Mouse (Mus musculus) forebrain, embryonic 14.5 days (tissue): Measurements from ENCODE around the gene Gpc6. TPM values are rescaled to one million over a fixed set of nuclear protein-coding genes. Genes with fewer than 3 reads are reported as not detected.

Source experiments
- ATAC-seq: fragments of 200-750 bp; cut with Nextera tagmentation; 2 replicates; pipeline ENCODE4 v1.8.0; 2017; ENCODE audit warnings: mild to moderate bottlenecking, moderate library complexity
- DNase-seq: peaks from one replicate; pipeline ENCODE4 v3.0.0-alpha.2; 2015; ENCODE audit warnings: low spot score
- H3K27ac ChIP-seq: fragments of 300-500 bp; sonication (generic); 2 replicates; pipeline ENCODE4 v1.5.1; 2014; ENCODE audit warnings: low read depth, mild to moderate bottlenecking, control low read depth, low read length, moderate library complexity
- H3K27me3 ChIP-seq: fragments of 300-500 bp; sonication (generic); replicated peaks from 2 replicates; pipeline ENCODE4 v1.6.1; 2014; ENCODE audit warnings: low read length, control low read depth, mixed read lengths; ENCODE audit not compliant: control insufficient read depth, insufficient read depth
- H3K36me3 ChIP-seq: fragments of 300-500 bp; sonication (generic); 2 replicates; pipeline ENCODE4 v1.6.1; 2014; ENCODE audit warnings: low read length, control low read depth; ENCODE audit not compliant: control insufficient read depth, insufficient read depth
- H3K4me1 ChIP-seq: fragments of 300-500 bp; sonication (generic); 2 replicates; pipeline ENCODE4 v1.6.1; 2014; ENCODE audit warnings: antibody characterized with exemption, low read length, control low read depth; ENCODE audit not compliant: control insufficient read depth, insufficient read depth
- H3K4me2 ChIP-seq: fragments of 300-500 bp; sonication (generic); 2 replicates; pipeline ENCODE4 v1.6.1; 2014; ENCODE audit warnings: mild to moderate bottlenecking, control low read depth, low read length
- H3K4me3 ChIP-seq: fragments of 300-500 bp; sonication (generic); 2 replicates; pipeline ENCODE4 v1.5.1; 2014; ENCODE audit warnings: low read depth, low read length, control low read depth
- H3K9ac ChIP-seq: fragments of 300-500 bp; sonication (generic); 2 replicates; pipeline ENCODE4 v1.6.1; 2014; ENCODE audit warnings: mild to moderate bottlenecking, low read length, control low read depth, moderate library complexity
- H3K9me3 ChIP-seq: fragments of 300-500 bp; sonication (generic); replicated peaks from 2 replicates; pipeline ENCODE4 v1.6.1; 2016; ENCODE audit warnings: low read length, control low read depth, mixed read lengths; ENCODE audit not compliant: control insufficient read depth
- WGBS: fragments of 180-500 bp; shearing (Covaris S2); extraction: QIAGEN DNeasy Blood & Tissue Kit; methylation state at CpG from one replicate; pipeline ENCODE4 v1.1.7; 2014; 5-methylcytosine and 5-hydroxymethylcytosine counted together
- polyA plus RNA-seq: library from polyadenylated mRNA; unstranded; fragments of >200 nt; fragmentation: Nextera tagmentation; extraction: Ambion mirVana; gene quantifications from 2 replicates; pipeline ENCODE4 v1.2.1, GENCODE M21; 2014

The Gpc6 gene
- polyA plus RNA-seq, 1 experiment from 2014 or later: 9.0 TPM

DNA sequence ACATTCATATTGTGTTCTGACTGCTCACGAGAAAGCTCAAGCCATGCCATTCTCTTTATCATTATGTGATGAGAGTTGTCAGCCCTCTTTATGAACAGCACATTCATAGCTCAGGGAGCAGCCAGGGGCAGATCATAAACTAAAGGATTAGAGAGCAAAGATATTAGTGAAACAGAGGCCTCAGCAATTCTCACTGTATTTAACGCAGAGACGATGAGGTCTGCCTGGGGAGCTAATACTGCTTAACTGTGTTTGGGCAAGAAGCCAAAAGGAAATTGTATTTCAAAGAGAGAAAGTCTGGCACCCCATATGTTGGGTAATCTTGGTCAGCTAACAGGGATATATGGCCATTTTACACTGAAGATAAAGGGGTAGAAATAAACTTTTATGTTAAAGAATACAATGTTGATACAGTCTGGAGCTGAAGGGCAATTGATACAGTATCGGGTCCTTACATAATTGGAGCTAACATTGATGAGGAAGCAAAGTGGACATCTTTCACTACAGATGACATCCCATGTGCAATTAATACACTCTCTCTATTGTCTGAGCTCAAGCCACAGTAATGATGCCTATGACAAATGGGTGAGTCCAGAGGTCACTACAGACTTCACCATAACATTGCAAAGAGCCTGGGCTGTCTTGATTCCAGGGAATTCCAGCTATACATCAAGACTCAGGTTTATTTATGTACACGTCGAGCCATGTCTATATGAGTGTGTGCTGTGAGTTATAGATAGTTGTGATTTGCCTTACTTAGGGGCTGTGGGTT, 216.1 kb downstream of the Gpc6 start:
- Histone ChIP-seq H3K27me3 (no peaks in the 10 kb centered on the region), H3K36me3 (no peaks in the 10 kb centered on the region), H3K9me3 (no peaks in the 10 kb centered on the region), H3K9ac (no peak overlapping the region), H3K4me1 (no peaks in the 10 kb centered on the region), H3K27ac (peak overlapping the region; percentile 53; the same call in 1 of the 2 replicates), H3K4me2 (no peak overlapping the region), H3K4me3 (no peak overlapping the region)
- 55% methylated on average over 6 of the region's 6 CpGs for WGBS
- DNase-seq (peak; percentile 82), ATAC-seq (peak; percentile 93)

DNA sequence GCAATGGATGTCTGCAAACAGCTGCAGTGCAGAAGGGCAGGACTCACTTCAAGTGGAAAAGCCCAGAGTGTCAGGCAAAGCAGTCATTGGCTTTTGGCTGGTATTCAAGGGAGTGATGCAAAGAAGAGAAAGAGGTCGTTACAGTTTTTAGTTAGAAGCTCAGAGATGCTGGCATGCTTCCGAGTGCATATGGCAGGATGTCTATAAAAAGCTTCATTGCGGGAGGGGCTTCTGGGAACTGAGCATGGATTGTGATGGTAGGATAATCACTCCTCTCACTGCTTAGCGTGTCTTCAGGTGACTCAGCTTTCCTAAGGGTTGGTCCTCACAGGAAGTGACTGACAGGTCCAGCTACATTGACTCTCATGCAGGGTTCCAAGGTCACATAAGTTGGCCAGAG, 221.0 kb downstream of the Gpc6 start:
- Histone ChIP-seq H3K9me3 (no peaks in the 10 kb centered on the region), H3K4me3 (no peak overlapping the region), H3K9ac (no peak overlapping the region), H3K4me1 (no peaks in the 10 kb centered on the region), H3K27me3 (no peaks in the 10 kb centered on the region), H3K36me3 (no peaks in the 10 kb centered on the region), H3K4me2 (no peak overlapping the region), H3K27ac (no peak overlapping the region)
- ATAC-seq (peak; percentile 70; the same call in 1 of the 2 replicates), DNase-seq (peak; percentile 90)
- WGBS: 47% methylated on average over 4 of the region's 4 CpGs

DNA sequence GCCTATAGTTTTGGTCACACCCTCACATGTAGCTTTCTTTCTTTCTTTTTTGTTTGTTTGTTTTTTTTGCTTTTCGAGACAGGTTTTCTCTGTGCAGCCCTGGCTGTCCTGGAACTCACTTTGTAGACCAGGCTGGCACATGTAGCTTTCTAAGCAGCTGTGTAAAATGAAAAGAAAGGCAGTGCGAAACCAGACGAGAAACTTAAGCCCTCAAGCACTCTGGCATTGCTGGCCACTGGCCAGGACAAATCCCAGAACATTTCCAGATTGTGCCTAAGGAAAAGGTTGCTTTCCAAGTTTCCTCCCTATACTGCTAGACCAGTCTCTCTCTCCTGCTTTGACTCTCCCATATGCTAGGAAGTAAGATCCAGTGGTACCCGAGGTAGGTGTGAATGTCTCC, 221.6 kb downstream of the Gpc6 start:
- ATAC-seq: peak; percentile 62; the same call in 1 of the 2 replicates
- H3K4me3 ChIP-seq: no peak overlapping the region
- no peaks in the 10 kb centered on the region for H3K9me3 ChIP-seq
- no peak overlapping the region for H3K9ac ChIP-seq
- 57% methylated on average over 4 of the region's 4 CpGs for WGBS
- no peaks in the 10 kb centered on the region for H3K4me1 ChIP-seq
- peak; percentile 56 for DNase-seq
- H3K36me3 ChIP-seq: no peaks in the 10 kb centered on the region
- no peak overlapping the region for H3K4me2 ChIP-seq
- no peaks in the 10 kb centered on the region for H3K27me3 ChIP-seq
- H3K27ac ChIP-seq: no peak overlapping the region

DNA sequence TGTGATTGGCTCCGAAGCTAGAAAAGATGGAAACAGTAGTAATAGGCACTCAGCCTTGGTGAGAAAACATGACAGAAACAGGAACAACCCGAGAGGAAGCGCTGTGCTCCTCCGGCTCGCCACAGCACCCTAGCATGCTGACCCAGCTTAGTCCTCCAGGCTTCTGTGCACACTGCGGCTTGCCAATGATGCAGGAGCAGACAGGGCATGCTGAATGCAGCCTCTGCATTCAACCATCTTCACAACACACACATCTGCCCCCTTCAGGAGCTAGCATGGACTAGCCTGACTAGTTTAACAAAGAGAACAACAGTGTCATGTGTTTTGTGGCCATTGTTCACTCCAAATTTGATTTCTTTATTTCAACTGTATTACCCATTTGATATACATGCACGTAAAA, 226.5 kb downstream of the Gpc6 start:
- whole genome bisulfite sequencing: 95% methylated on average over 7 of the region's 7 CpGs
- no peaks in the 10 kb centered on the region for H3K4me1 ChIP-seq
- no peaks in the 10 kb centered on the region for H3K27me3 ChIP-seq
- no peaks in the 10 kb centered on the region for H3K9me3 ChIP-seq
- ATAC-seq: no peak
- no peaks in the 10 kb centered on the region for H3K36me3 ChIP-seq
- no peak overlapping the region for H3K4me3 ChIP-seq
- no peak overlapping the region for H3K9ac ChIP-seq
- DNase-seq: no peak
- H3K27ac ChIP-seq: no peak overlapping the region
- H3K4me2 ChIP-seq: no peak overlapping the region

DNA sequence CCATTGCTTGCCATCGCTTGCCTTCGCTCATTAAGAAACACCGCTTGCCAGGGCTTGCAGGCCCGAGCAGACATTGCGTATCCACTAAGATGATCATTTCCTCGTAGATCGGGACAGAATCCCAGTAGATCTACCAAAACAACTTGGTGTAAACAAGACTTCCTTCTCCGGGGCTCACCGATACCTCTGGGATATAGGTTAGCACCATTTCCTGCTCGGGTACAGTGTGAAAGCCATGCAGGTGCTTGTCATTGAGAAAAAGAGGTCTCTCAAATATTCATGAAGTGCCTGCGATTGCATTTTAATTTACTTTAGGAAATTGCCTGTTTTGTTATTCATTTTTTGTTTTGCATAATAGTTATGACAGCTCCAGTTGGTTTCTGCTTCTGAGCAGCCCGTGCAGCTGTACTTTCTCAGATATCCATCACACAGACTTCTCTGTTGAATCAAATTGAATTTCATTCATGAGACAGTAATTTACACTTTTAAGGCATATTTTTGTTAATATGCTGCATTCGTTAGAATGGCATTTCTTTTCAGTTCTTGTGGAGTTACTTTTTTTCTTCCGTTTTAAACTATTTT, 230.9 kb downstream of the Gpc6 start:
- peak; percentile 46 for DNase-seq
- 0 out of 2 replicates have a peak, but pooled peaks have one; percentile 44 for ATAC-seq
- Histone ChIP-seq H3K27me3 (no peaks in the 10 kb centered on the region), H3K9me3 (no peaks in the 10 kb centered on the region), H3K4me2 (no peak overlapping the region), H3K4me1 (no peaks in the 10 kb centered on the region), H3K4me3 (no peak overlapping the region), H3K9ac (no peak overlapping the region), H3K36me3 (no peaks in the 10 kb centered on the region), H3K27ac (no peak overlapping the region; the same call in 1 of the 2 replicates)
- 87% methylated on average over 14 of the region's 14 CpGs for WGBS

DNA sequence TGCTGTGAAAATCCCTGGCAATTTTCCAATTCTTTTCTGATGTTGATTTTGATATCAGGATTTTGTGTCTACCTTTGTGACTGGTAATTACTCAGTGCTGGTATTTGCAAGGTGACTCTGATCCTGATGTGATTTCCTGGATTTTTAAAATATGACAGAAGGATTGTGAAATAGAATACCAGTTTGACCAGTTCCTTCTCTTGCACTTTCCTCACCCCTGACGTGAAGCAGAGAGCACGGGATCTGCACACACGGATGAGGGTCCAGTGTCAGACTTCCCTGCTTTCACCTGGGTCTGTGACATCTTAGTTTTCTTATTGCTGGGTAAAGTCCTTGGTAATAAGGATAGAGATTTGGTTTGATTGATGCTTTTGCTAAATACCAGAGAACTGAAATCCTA, 232.3 kb downstream of the Gpc6 start:
- Histone ChIP-seq H3K9ac (no peak overlapping the region), H3K9me3 (no peaks in the 10 kb centered on the region), H3K4me3 (no peak overlapping the region), H3K4me2 (no peak overlapping the region), H3K27me3 (no peaks in the 10 kb centered on the region), H3K36me3 (no peaks in the 10 kb centered on the region), H3K27ac (no peak overlapping the region), H3K4me1 (no peaks in the 10 kb centered on the region)
- ATAC-seq (no peak), DNase-seq (no peak)
- WGBS: 95% methylated on average over 3 of the region's 3 CpGs

DNA sequence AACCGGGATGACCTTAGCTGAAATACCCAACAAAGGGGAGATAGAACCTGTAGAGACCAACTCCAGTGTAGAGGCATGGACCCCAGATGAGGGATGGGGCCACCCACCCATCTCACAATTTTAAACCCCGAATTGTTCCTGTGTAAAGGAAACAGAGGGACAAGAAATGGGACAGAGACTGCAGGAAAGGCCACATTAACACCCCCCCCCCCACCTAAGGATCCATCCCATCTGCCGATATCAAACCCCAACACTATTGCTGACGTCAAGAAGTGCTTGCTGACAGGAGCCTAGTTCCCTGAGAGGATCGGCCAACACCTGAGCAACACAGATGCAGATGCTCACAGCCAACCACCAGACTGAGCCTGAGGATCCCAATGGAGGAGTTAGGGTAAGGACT, 241.2 kb downstream of the Gpc6 start:
- H3K4me2 ChIP-seq: no peak overlapping the region
- WGBS: 94% methylated on average over 5 of the region's 5 CpGs
- no peaks in the 10 kb centered on the region for H3K36me3 ChIP-seq
- ATAC-seq: no peak
- no peak overlapping the region for H3K27ac ChIP-seq
- H3K9me3 ChIP-seq: no peaks in the 10 kb centered on the region
- H3K4me1 ChIP-seq: no peaks in the 10 kb centered on the region
- no peak overlapping the region for H3K9ac ChIP-seq
- no peaks in the 10 kb centered on the region for H3K27me3 ChIP-seq
- no peak overlapping the region for H3K4me3 ChIP-seq
- no peak for DNase-seq

DNA sequence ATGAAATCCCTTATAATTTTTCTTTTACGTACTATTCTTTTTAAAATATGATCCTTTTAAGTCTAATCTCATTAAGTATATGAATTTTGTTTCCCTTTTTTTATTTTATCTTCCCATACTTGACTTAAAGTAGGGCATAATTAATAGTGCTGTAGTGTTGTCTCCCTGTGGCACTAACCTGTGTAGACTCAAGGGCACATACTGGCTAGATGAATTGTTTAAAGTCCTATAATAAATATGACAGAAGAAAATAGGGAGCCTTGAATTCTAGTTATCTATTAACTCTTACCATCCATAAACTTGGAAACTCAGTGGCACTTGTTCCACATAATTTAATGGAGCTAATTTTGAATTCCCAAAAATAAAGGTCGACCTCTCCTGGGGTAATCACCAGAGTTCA, 268.2 kb downstream of the Gpc6 start:
- no peaks in the 10 kb centered on the region for H3K4me1 ChIP-seq
- no peak overlapping the region for H3K4me3 ChIP-seq
- DNase-seq (no peak), ATAC-seq (no peak)
- no peak overlapping the region for H3K9ac ChIP-seq
- WGBS: 92% methylated on average over 2 of the region's 2 CpGs
- no peak overlapping the region for H3K27ac ChIP-seq
- no peaks in the 10 kb centered on the region for H3K9me3 ChIP-seq
- H3K4me2 ChIP-seq: no peak overlapping the region
- H3K36me3 ChIP-seq: no peaks in the 10 kb centered on the region
- no peaks in the 10 kb centered on the region for H3K27me3 ChIP-seq

DNA sequence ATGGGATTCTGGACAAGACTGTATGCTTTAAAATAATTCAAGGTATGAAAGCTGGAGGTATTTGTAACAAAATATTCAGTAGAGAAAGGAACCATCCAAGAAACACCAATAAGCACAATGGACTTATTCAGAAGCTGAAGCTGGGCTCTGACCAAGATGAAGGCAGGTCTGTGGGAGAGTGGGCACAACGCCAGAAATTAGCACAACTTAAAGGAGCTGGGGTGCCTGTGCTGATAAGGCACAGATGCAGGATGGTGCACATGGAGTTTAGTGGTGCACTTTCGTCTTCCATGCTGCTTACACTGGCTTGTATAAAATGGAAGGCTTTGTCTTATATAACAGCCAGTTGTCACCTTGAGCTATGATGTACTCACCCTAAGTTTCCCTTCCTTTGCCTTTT, 276.9 kb downstream of the Gpc6 start:
- DNase-seq (peak; percentile 58), ATAC-seq (peak; percentile 52; the same call in 1 of the 2 replicates)
- Histone ChIP-seq H3K9me3 (no peaks in the 10 kb centered on the region), H3K4me2 (no peak overlapping the region), H3K4me1 (no peaks in the 10 kb centered on the region), H3K27me3 (no peaks in the 10 kb centered on the region), H3K9ac (no peak overlapping the region), H3K27ac (no peak overlapping the region), H3K4me3 (no peak overlapping the region), H3K36me3 (no peaks in the 10 kb centered on the region)
- 53% methylated on average over 2 of the region's 2 CpGs for WGBS
